Mouse (Mus musculus) liver, embryonic 15.5 days (tissue): ENCODE measurements around the gene Tnks2. TPM values are rescaled to one million over a fixed set of nuclear protein-coding genes. Genes with fewer than 3 reads are reported as not detected.

ENCODE experiments used
- ATAC-seq: fragments of 200-750 bp; cut with Nextera tagmentation; 2 replicates; pipeline ENCODE4 v1.8.0; 2017; ENCODE audit warnings: moderate number of reproducible peaks, mild to moderate bottlenecking, moderate library complexity; ENCODE audit not compliant: insufficient read depth
- H3K27ac ChIP-seq: fragments of 300-500 bp; sonication (generic); replicated peaks from 2 replicates; pipeline ENCODE4 v1.5.1; 2015; ENCODE audit warnings: mild to moderate bottlenecking, inconsistent platforms
- H3K27me3 ChIP-seq: fragments of 300-500 bp; sonication (generic); 2 replicates; pipeline ENCODE4 v1.6.1; 2015; ENCODE audit warnings: mild to moderate bottlenecking, inconsistent platforms
- H3K36me3 ChIP-seq: fragments of 300-500 bp; sonication (generic); replicated peaks from 2 replicates; pipeline ENCODE4 v1.6.1; 2015; ENCODE audit warnings: moderate library complexity, mild to moderate bottlenecking, inconsistent platforms
- H3K4me1 ChIP-seq: fragments of 300-500 bp; sonication (generic); replicated peaks from 2 replicates; pipeline ENCODE4 v1.6.1; 2015; ENCODE audit warnings: inconsistent platforms
- H3K4me2 ChIP-seq: fragments of 300-500 bp; sonication (generic); 2 replicates; pipeline ENCODE4 v1.6.1; 2015; ENCODE audit warnings: moderate library complexity, mild to moderate bottlenecking, inconsistent platforms
- H3K4me3 ChIP-seq: fragments of 300-500 bp; sonication (generic); replicated peaks from 2 replicates; pipeline ENCODE4 v1.5.1; 2015; ENCODE audit warnings: mild to moderate bottlenecking, inconsistent platforms
- H3K9ac ChIP-seq: fragments of 300-500 bp; sonication (generic); 2 replicates; pipeline ENCODE4 v1.6.1; 2015; ENCODE audit warnings: moderate library complexity, mild to moderate bottlenecking, inconsistent platforms
- H3K9me3 ChIP-seq: fragments of 300-500 bp; sonication (generic); replicated peaks from 2 replicates; pipeline ENCODE4 v1.6.1; 2016; ENCODE audit warnings: inconsistent platforms
- WGBS: fragments of 180-500 bp; shearing (Covaris S2); methylation state at CpG from one replicate; pipeline ENCODE4 v1.1.7; 2015; ENCODE audit warnings: mixed read lengths; ENCODE audit not compliant: insufficient replicate concordance; 5-methylcytosine and 5-hydroxymethylcytosine counted together
- polyA plus RNA-seq: library from polyadenylated mRNA; unstranded; fragments of >200 nt; fragmentation: Nextera tagmentation; extraction: Ambion mirVana; gene quantifications from 2 replicates; pipeline ENCODE4 v1.2.1, GENCODE M21; 2015

Gene Tnks2
- polyA plus RNA-seq, 1 experiment from 2014 or later, result 11.8 TPM

- Histone ChIP-seq H3K4me1 (peaks cover 23% of the 10 kb centered on the region), H3K4me3 (no peak overlapping the region), H3K36me3 (peaks cover 7% of the 10 kb centered on the region; the same call in 1 of the 2 replicates), H3K9ac (no peak overlapping the region), H3K4me2 (no peak overlapping the region), H3K27me3 (no peaks in the 10 kb centered on the region), H3K9me3 (no peaks in the 10 kb centered on the region), H3K27ac (no peak overlapping the region)
- ATAC-seq, result no peak
- WGBS, result 41% methylated on average over 1 of the region's 1 CpGs
Observed at GRCm38 (mm10) chr19:36940064-36940463, 106.0 kb downstream of the Tnks2 start.

Other genes with a start within 250 kb of the Tnks2 start
- gene Ppp1r3c, start 97.6 kb upstream of the Tnks2 start, polyA plus RNA-seq, result 4.0 and 6.0 TPM in 2 replicates
- 0.90 and 0.93 TPM in 2 replicates for gene Fgfbp3, start 85.4 kb downstream of the Tnks2 start, polyA plus RNA-seq
- gene Btaf1, start 91.8 kb downstream of the Tnks2 start, polyA plus RNA-seq, result 8.5 and 9.4 TPM in 2 replicates